Mouse (Mus musculus): ENCODE data around the gene Cmtr1. TPM values are rescaled to one million over a fixed set of nuclear protein-coding genes. Genes with fewer than 3 reads are reported as not detected.

Gene Cmtr1
- polyA plus RNA-seq, 1 experiment from 2014 or later, result 58.4 TPM

DNA sequence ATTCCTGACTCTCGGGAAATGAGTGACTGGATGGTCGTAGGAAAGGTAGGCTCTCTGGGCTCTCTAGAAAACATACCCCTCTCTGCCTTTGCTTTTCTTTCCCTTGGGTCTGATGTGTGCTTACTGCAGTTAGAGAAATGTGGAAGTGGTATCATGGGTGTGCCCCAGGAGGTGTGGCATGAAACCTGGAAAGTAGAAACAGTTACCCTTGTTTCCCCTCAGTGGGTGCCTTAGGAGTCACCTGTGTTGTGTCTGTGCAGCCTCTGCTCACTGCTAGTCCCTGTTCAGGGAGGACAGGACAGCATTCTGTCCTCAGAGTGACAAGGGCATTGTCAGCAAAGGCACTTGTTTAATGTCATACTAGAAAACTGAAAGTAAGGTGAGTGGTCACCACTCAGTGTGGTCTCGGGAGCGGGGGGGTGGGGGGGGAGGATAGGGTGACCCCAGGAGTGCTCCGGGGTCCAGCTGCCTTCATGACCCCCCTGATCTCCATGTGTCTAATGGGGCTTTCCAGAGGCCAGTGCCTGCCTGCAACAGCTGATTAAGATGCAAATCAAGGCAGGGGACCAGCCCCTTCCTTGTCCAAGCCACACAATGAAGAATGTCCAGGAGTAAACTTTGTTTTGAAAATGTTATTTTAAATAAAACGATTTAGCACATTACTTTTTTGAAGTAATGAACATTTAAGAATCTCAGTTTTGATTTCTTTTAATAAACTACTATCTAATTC, 18.8 kb downstream of the Cmtr1 start:
- H3K27ac ChIP-seq (ENCODE audit: low read length), result no peak overlapping the region
- WGBS (ENCODE audit: insufficient replicate concordance), result 76% methylated on average over 6 of the region's 6 CpGs

GRCm38 (mm10) chr17:29680174-29680573, 19.8 kb downstream of the Cmtr1 start:
- H3K9me3 ChIP-seq (replicated peaks; ENCODE audit: control insufficient read depth, low read length), result no peaks in the 10 kb centered on the region
- no peak for ATAC-seq (ENCODE audit: low read depth)
- WGBS (ENCODE audit: insufficient replicate concordance), result 85% methylated on average over 2 of the region's 2 CpGs
- no peaks in the 10 kb centered on the region for H3K27me3 ChIP-seq (ENCODE audit: control insufficient read depth, insufficient read depth, low read depth, low read length)
- H3K27ac ChIP-seq (ENCODE audit: low read length), result 0 out of 2 replicates have a peak overlapping the region, but pooled peaks have one; percentile 11
- peaks cover 70% of the 10 kb centered on the region for H3K36me3 ChIP-seq (ENCODE audit: control insufficient read depth, insufficient read depth)
- H3K4me3 ChIP-seq (ENCODE audit: low read depth, low read length), result no peak overlapping the region
- no peak overlapping the region for H3K4me2 ChIP-seq (ENCODE audit: low read depth, low read length)
- H3K4me1 ChIP-seq (ENCODE audit: control insufficient read depth, low read depth, low read length), result peaks cover 14% of the 10 kb centered on the region
- no peak overlapping the region for H3K9ac ChIP-seq (ENCODE audit: low read depth, low read length)

More for the DNA sequence above, 18.8 kb downstream of the Cmtr1 start:
- H3K36me3 ChIP-seq (ENCODE audit: control insufficient read depth, insufficient read depth), result peaks cover 76% of the 10 kb centered on the region
- H3K27me3 ChIP-seq (ENCODE audit: control insufficient read depth, insufficient read depth, low read depth, low read length), result no peaks in the 10 kb centered on the region
- H3K9me3 ChIP-seq (replicated peaks; ENCODE audit: control insufficient read depth, low read length), result no peaks in the 10 kb centered on the region
- H3K4me1 ChIP-seq (ENCODE audit: control insufficient read depth, low read depth, low read length), result peaks cover 4% of the 10 kb centered on the region
- no peak for ATAC-seq (ENCODE audit: low read depth)
- no peak overlapping the region for H3K4me3 ChIP-seq (ENCODE audit: low read depth, low read length)
- no peak overlapping the region for H3K9ac ChIP-seq (ENCODE audit: low read depth, low read length)
- H3K4me2 ChIP-seq (ENCODE audit: low read depth, low read length), result no peak overlapping the region

DNA sequence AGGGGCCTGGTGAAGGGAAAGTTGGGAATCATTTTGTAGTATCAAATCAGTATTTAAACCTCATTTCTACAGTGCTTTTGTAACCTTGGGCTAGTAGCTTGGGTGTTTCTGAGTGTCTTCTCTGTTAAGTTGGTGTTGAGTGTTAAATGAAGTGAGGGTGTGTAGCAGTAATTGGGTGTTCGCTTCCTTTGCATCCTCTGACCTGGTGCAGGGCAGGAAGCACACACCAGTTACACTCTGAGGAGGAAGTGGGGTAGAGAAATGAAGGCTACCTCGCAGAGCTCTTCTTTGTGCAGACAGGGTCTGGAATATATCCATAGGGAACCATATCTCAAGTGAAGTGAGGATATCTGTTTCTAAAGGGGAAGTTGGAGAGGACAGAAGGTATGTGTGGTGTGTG, 20.5 kb downstream of the Cmtr1 start:
- Histone ChIP-seq H3K4me3 (ENCODE audit: low read depth, low read length) (no peak overlapping the region), H3K27ac (ENCODE audit: low read length) (no peak overlapping the region), H3K4me2 (ENCODE audit: low read depth, low read length) (no peak overlapping the region), H3K4me1 (ENCODE audit: control insufficient read depth, low read depth, low read length) (peaks cover 22% of the 10 kb centered on the region), H3K9ac (ENCODE audit: low read depth, low read length) (no peak overlapping the region), H3K9me3 (replicated peaks; ENCODE audit: control insufficient read depth, low read length) (no peaks in the 10 kb centered on the region), H3K36me3 (ENCODE audit: control insufficient read depth, insufficient read depth) (peaks cover 68% of the 10 kb centered on the region), H3K27me3 (ENCODE audit: control insufficient read depth, insufficient read depth, low read depth, low read length) (no peaks in the 10 kb centered on the region)
- 71% methylated on average over 2 of the region's 2 CpGs for WGBS (ENCODE audit: insufficient replicate concordance)
- ATAC-seq (ENCODE audit: low read depth), result no peak

- no peaks in the 10 kb centered on the region for H3K9me3 ChIP-seq (replicated peaks; ENCODE audit: control insufficient read depth, low read length)
- no peak overlapping the region for H3K27ac ChIP-seq (ENCODE audit: low read length)
- peaks cover 29% of the 10 kb centered on the region for H3K4me1 ChIP-seq (ENCODE audit: control insufficient read depth, low read depth, low read length)
- 90% methylated on average over 9 of the region's 9 CpGs for WGBS (ENCODE audit: insufficient replicate concordance)
- peaks cover 64% of the 10 kb centered on the region for H3K36me3 ChIP-seq (ENCODE audit: control insufficient read depth, insufficient read depth)
- H3K27me3 ChIP-seq (ENCODE audit: control insufficient read depth, insufficient read depth, low read depth, low read length), result no peaks in the 10 kb centered on the region
- H3K4me3 ChIP-seq (ENCODE audit: low read depth, low read length), result no peak overlapping the region
- H3K4me2 ChIP-seq (ENCODE audit: low read depth, low read length), result no peak overlapping the region
- no peak for ATAC-seq (ENCODE audit: low read depth)
- H3K9ac ChIP-seq (ENCODE audit: low read depth, low read length), result no peak overlapping the region
These were observed 21.3 kb downstream of the Cmtr1 start for GRCm38 (mm10) chr17:29681669-29682068.

DNA sequence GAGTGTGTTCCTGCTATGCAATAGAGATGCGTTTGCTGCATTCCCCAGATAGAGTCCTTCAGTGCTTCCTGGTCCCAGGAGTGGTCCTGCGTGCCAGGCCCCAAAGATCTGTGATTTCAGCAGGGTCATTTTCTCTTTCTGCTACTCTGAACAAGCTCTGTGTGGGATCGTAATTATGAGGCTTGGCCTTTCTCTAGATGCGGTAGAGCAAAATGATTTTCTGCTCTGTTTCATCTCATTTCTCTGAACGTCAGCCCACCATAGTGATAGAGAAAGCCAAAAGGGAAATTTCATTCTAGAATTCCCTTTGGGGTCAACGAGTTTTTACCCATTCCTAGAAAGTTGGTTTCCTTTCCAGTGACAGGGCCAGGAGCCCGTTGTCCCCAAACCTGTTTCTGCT, 21.9 kb downstream of the Cmtr1 start:
- WGBS (ENCODE audit: insufficient replicate concordance), result 83% methylated on average over 7 of the region's 7 CpGs
- H3K4me1 ChIP-seq (ENCODE audit: control insufficient read depth, low read depth, low read length), result peaks cover 33% of the 10 kb centered on the region
- no peaks in the 10 kb centered on the region for H3K9me3 ChIP-seq (replicated peaks; ENCODE audit: control insufficient read depth, low read length)
- H3K4me3 ChIP-seq (ENCODE audit: low read depth, low read length), result no peak overlapping the region
- peaks cover 58% of the 10 kb centered on the region for H3K36me3 ChIP-seq (ENCODE audit: control insufficient read depth, insufficient read depth)
- H3K9ac ChIP-seq (ENCODE audit: low read depth, low read length), result no peak overlapping the region
- no peaks in the 10 kb centered on the region for H3K27me3 ChIP-seq (ENCODE audit: control insufficient read depth, insufficient read depth, low read depth, low read length)
- no peak overlapping the region for H3K27ac ChIP-seq (ENCODE audit: low read length)
- ATAC-seq (ENCODE audit: low read depth), result no peak
- no peak overlapping the region for H3K4me2 ChIP-seq (ENCODE audit: low read depth, low read length)

DNA sequence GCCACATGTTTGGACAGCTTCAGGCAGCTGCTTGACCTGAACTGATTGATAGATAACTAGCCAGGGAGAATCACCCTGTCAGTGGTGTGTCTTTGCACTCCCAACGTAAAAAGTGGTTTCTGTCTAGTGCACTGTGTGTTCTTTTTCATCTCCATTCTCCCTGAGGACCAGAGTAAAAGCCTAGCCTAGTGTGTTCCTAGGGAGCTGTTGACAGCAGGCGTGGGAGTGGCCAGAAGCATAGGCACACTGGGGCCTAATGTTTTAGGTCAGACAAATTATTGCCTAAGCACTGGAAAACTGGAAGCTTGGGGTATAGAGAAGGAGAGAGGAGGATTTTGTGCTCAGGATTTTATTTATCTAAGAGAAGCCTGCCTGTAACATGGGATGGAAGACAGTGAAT, 22.7 kb downstream of the Cmtr1 start:
- H3K4me1 ChIP-seq (ENCODE audit: control insufficient read depth, low read depth, low read length), result peaks cover 40% of the 10 kb centered on the region
- H3K4me3 ChIP-seq (ENCODE audit: low read depth, low read length), result no peak overlapping the region
- no peak overlapping the region for H3K4me2 ChIP-seq (ENCODE audit: low read depth, low read length)
- no peak overlapping the region for H3K9ac ChIP-seq (ENCODE audit: low read depth, low read length)
- no peaks in the 10 kb centered on the region for H3K27me3 ChIP-seq (ENCODE audit: control insufficient read depth, insufficient read depth, low read depth, low read length)
- 72% methylated on average over 2 of the region's 2 CpGs for WGBS (ENCODE audit: insufficient replicate concordance)
- no peak for ATAC-seq (ENCODE audit: low read depth)
- peaks cover 59% of the 10 kb centered on the region for H3K36me3 ChIP-seq (ENCODE audit: control insufficient read depth, insufficient read depth)
- H3K9me3 ChIP-seq (replicated peaks; ENCODE audit: control insufficient read depth, low read length), result no peaks in the 10 kb centered on the region
- no peak overlapping the region for H3K27ac ChIP-seq (ENCODE audit: low read length)

DNA sequence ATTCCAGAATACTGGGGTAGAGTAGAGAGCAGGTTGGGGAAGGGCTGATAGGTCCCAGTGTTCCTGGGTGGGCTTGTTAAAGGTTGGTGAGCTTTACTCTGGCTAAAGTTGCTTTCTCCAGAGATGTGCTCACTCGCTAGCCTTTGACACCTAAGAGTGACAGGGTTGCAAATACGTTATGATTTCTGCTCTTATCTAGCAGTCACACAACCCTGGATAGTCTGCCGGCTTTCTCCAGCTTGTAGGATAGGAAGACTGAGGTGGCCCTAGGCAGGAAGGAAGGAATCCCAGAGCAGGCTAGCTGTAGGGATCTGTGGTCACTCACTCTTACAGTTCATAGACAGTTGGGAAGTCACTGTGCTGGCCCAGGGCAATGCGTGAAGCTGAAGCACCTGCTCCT, 23.9 kb downstream of the Cmtr1 start:
- H3K4me1 ChIP-seq (ENCODE audit: control insufficient read depth, low read depth, low read length), result peaks cover 40% of the 10 kb centered on the region
- H3K9me3 ChIP-seq (replicated peaks; ENCODE audit: control insufficient read depth, low read length), result no peaks in the 10 kb centered on the region
- no peak overlapping the region for H3K27ac ChIP-seq (ENCODE audit: low read length)
- H3K4me2 ChIP-seq (ENCODE audit: low read depth, low read length), result no peak overlapping the region
- no peaks in the 10 kb centered on the region for H3K27me3 ChIP-seq (ENCODE audit: control insufficient read depth, insufficient read depth, low read depth, low read length)
- WGBS (ENCODE audit: insufficient replicate concordance), result 39% methylated on average over 4 of the region's 4 CpGs
- H3K9ac ChIP-seq (ENCODE audit: low read depth, low read length), result no peak overlapping the region
- ATAC-seq (ENCODE audit: low read depth), result peak; percentile 50; the same call in 1 of the 2 replicates
- H3K36me3 ChIP-seq (ENCODE audit: control insufficient read depth, insufficient read depth), result peaks cover 55% of the 10 kb centered on the region
- H3K4me3 ChIP-seq (ENCODE audit: low read depth, low read length), result no peak overlapping the region

DNA sequence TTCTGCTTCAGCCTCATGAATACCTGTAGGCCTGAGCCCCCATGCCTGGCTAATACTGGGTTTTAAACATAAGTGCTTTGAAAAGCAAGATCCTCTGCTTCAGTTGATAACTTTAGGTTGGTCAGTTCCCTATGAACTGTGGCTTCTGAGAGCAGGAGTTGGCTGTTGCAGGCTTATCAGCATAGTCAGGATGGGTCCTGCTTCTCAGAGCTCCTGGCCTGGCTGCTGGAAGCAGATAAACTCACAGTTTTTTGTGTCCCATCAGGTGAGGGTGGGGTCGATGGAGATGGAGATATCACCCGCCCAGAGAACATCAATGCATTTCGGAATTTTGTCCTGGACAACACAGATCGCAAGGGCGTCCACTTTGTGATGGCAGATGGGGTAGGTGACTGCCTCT, 26.4 kb downstream of the Cmtr1 start:
- Histone ChIP-seq H3K27me3 (ENCODE audit: control insufficient read depth, insufficient read depth, low read depth, low read length) (no peaks in the 10 kb centered on the region), H3K27ac (ENCODE audit: low read length) (peak overlapping the region; percentile 60), H3K4me2 (ENCODE audit: low read depth, low read length) (no peak overlapping the region), H3K4me1 (ENCODE audit: control insufficient read depth, low read depth, low read length) (peaks cover 40% of the 10 kb centered on the region), H3K9me3 (replicated peaks; ENCODE audit: control insufficient read depth, low read length) (no peaks in the 10 kb centered on the region), H3K9ac (ENCODE audit: low read depth, low read length) (no peak overlapping the region), H3K36me3 (ENCODE audit: control insufficient read depth, insufficient read depth) (peaks cover 52% of the 10 kb centered on the region), H3K4me3 (ENCODE audit: low read depth, low read length) (no peak overlapping the region)
- peak; percentile 87 for ATAC-seq (ENCODE audit: low read depth)
- 48% methylated on average over 5 of the region's 5 CpGs for WGBS (ENCODE audit: insufficient replicate concordance)

DNA sequence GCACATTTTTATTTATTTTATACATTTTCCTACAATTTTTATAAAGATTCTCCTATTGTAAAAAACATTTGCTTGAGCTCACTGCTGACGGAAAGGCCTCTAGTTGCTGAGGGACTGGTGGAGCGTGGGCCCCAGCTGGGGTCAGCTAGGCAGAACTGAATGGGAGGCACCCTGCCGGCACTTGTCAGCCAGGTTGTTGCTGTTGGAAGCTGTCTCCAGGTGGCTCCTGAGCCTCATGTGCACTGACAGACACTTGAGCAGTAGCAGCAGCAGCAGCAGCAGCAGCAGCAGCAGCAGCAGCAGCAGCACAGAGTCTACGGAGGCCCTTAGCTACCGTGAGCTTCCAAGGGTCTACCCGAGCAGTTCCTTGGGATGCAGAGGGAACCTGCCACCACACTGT, 27.0 kb downstream of the Cmtr1 start:
- Histone ChIP-seq H3K9me3 (replicated peaks; ENCODE audit: control insufficient read depth, low read length) (no peaks in the 10 kb centered on the region), H3K4me2 (ENCODE audit: low read depth, low read length) (no peak overlapping the region), H3K4me3 (ENCODE audit: low read depth, low read length) (no peak overlapping the region), H3K36me3 (ENCODE audit: control insufficient read depth, insufficient read depth) (peaks cover 47% of the 10 kb centered on the region), H3K27me3 (ENCODE audit: control insufficient read depth, insufficient read depth, low read depth, low read length) (no peaks in the 10 kb centered on the region), H3K4me1 (ENCODE audit: control insufficient read depth, low read depth, low read length) (peaks cover 40% of the 10 kb centered on the region), H3K27ac (ENCODE audit: low read length) (no peak overlapping the region), H3K9ac (ENCODE audit: low read depth, low read length) (no peak overlapping the region)
- ATAC-seq (ENCODE audit: low read depth), result no peak
- 74% methylated on average over 6 of the region's 6 CpGs for WGBS (ENCODE audit: insufficient replicate concordance)

Measured in liver, embryonic 16.5 days (tissue).